Mouse (Mus musculus): Measurements from ENCODE around the gene Cspg5.

GRCm38 (mm10) chr9:110226191-110226590 is 17.4 kb upstream of the Cspg5 start:
- TF ChIP-seq GATA1 (IDR thresholded peaks at IDR 0.05; ENCODE audit: low read length), result no peak
- TF ChIP-seq TAL1 (IDR thresholded peaks at IDR 0.05; ENCODE audit: low read length), result no peak
